Mouse (Mus musculus) midbrain, embryonic 11.5 days (tissue): ENCODE measurements around the gene Alk. TPM values are rescaled to one million over a fixed set of nuclear protein-coding genes. Genes with fewer than 3 reads are reported as not detected.
A peak's percentile ranks its signal among the peaks of the same experiment; 100 is the strongest.

Experiments
- ATAC-seq: fragments of 200-750 bp; cut with Nextera tagmentation; 2 replicates; pipeline ENCODE4 v1.8.0; 2017; ENCODE audit warnings: moderate TSS enrichment, moderate library complexity; ENCODE audit not compliant: low FRiP score
- DNase-seq: peaks from one replicate; pipeline ENCODE4 v3.0.0; 2015; ENCODE audit warnings: low spot score; ENCODE audit errors: missing footprints
- H3K27ac ChIP-seq: fragments of 300-500 bp; sonication (generic); 2 replicates; pipeline ENCODE4 v1.5.1; 2014; ENCODE audit warnings: low read depth, low read length
- H3K27me3 ChIP-seq: fragments of 300-500 bp; sonication (generic); 2 replicates; pipeline ENCODE4 v1.6.1; 2014; ENCODE audit warnings: mild to moderate bottlenecking, low read length, moderate library complexity, mixed read lengths; ENCODE audit not compliant: control insufficient read depth, insufficient read depth
- H3K36me3 ChIP-seq: fragments of 300-500 bp; sonication (generic); 2 replicates; pipeline ENCODE4 v1.6.1; 2014; ENCODE audit warnings: mild to moderate bottlenecking, low read length, moderate library complexity, mixed read lengths; ENCODE audit not compliant: control insufficient read depth, insufficient read depth
- H3K4me1 ChIP-seq: fragments of 300-500 bp; sonication (generic); 2 replicates; pipeline ENCODE4 v1.6.1; 2014; ENCODE audit warnings: low read length; ENCODE audit not compliant: control insufficient read depth, insufficient read depth
- H3K4me2 ChIP-seq: fragments of 300-500 bp; sonication (generic); 2 replicates; pipeline ENCODE4 v1.6.1; 2014; ENCODE audit warnings: mild to moderate bottlenecking, moderate library complexity
- H3K4me3 ChIP-seq: fragments of 300-500 bp; sonication (generic); 2 replicates; pipeline ENCODE4 v1.5.1; 2014; ENCODE audit warnings: low read depth, low read length
- H3K9ac ChIP-seq: fragments of 300-500 bp; sonication (generic); 2 replicates; pipeline ENCODE4 v1.6.1; 2014; ENCODE audit warnings: low read length
- H3K9me3 ChIP-seq: fragments of 300-500 bp; sonication (generic); 2 replicates; pipeline ENCODE4 v1.6.1; 2016; ENCODE audit warnings: low read length; ENCODE audit not compliant: control insufficient read depth
- WGBS: fragments of 180-500 bp; shearing (Covaris S2); extraction: QIAGEN DNeasy Blood & Tissue Kit; methylation state at CpG from one replicate; pipeline ENCODE4 v1.1.7; 2014; 5-methylcytosine and 5-hydroxymethylcytosine counted together
- polyA plus RNA-seq: library from polyadenylated mRNA; unstranded; fragments of >200 nt; fragmentation: Nextera tagmentation; extraction: Ambion mirVana; gene quantifications from 2 replicates; pipeline ENCODE4 v1.2.1, GENCODE M21; 2014

Alk gene
- polyA plus RNA-seq, 1 experiment from 2014 or later: 0.18 TPM

DNA sequence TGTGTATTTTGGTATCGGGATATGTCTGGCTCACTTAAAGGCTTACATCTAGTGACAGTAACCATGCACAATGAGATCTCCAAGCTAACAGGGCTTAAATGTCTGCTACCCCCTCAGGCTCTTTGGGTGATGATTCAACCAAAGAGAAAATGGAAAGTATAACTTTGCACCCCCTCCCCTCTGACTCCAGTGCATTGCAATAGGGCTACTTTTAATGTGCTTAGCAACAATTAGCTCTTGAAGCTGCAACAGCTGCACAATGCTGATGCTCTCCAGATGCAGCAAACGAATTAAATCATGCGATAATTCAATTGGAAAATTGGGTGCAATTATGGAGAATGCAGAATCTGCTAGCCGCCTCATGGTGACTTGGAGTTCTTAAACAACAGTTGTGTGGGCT is 278.5 kb downstream of the Alk start:
- no peak overlapping the region for H3K9ac ChIP-seq
- H3K27me3 ChIP-seq: no peaks in the 10 kb centered on the region
- 89% methylated on average over 4 of the region's 4 CpGs for WGBS
- DNase-seq: no peak
- H3K9me3 ChIP-seq: no peaks in the 10 kb centered on the region
- no peaks in the 10 kb centered on the region for H3K36me3 ChIP-seq
- no peak for ATAC-seq
- no peaks in the 10 kb centered on the region for H3K4me1 ChIP-seq
- no peak overlapping the region for H3K4me3 ChIP-seq
- no peak overlapping the region for H3K4me2 ChIP-seq
- no peak overlapping the region for H3K27ac ChIP-seq

DNA sequence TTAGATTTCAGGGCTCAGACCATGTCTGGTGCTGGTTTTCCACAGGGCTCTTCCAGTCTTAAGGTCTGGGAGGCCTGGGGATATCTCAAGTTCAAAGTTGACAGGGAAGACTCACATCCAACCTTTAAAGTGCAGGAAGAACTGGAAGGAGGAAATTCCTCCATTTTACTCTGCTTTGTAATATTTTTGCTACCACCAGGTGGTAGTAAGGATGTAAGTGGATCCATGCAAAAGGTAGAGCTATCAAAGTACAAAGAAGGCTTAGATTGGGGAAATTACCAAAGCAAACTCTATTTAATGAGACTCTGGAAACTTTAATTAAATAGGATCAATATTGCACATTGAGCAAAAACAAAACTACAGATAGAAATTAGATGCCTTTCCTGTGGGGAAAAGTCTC is 284.9 kb downstream of the Alk start:
- Histone ChIP-seq H3K4me2 (no peak overlapping the region), H3K9ac (no peak overlapping the region), H3K27ac (no peak overlapping the region), H3K4me3 (no peak overlapping the region), H3K27me3 (no peaks in the 10 kb centered on the region), H3K4me1 (no peaks in the 10 kb centered on the region), H3K36me3 (no peaks in the 10 kb centered on the region), H3K9me3 (no peaks in the 10 kb centered on the region)
- ATAC-seq (no peak), DNase-seq (no peak)

DNA sequence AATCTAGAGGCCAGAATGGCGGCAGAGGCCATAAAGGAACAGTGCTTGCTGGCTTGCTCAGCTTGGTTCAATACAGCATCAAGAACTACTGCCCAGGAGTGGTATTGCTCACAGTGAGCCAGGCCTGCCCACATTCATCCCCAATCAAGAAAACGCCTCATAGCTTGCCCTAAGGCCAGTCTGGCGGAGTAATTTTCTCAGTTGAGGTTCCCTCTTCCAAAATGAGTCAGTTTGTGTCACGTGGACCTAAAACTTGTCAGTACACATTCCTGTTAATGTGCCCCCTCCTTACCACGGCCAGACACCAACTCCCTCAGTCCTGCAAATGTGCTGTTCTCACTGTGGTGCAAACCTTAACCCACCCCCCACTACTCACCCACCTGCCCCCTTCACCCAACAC is 304.8 kb downstream of the Alk start:
- H3K27ac ChIP-seq: no peak overlapping the region
- DNase-seq (no peak), ATAC-seq (no peak)
- H3K27me3 ChIP-seq: no peaks in the 10 kb centered on the region
- WGBS: 92% methylated on average over 5 of the region's 5 CpGs
- no peak overlapping the region for H3K4me2 ChIP-seq
- H3K9ac ChIP-seq: no peak overlapping the region
- no peaks in the 10 kb centered on the region for H3K36me3 ChIP-seq
- H3K9me3 ChIP-seq: no peaks in the 10 kb centered on the region
- H3K4me3 ChIP-seq: no peak overlapping the region
- H3K4me1 ChIP-seq: no peaks in the 10 kb centered on the region

DNA sequence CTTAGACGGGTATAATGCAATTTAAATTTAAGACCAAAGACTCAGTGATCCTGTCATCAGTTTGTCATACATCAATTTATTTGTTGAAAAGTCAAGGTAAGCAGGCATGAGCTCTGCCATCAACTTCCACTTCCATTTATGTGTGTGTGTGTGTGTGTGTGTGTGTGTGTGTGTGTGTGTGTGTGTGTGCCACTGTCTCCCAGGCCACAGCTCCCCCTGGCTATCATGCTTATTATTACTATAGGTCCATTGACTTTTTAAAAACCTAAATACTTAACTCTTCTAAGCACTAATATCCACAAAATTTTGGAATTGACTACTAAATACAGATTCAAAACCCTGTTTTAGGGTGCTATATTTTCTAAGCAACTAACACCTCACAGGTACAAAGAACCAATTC is 308.1 kb downstream of the Alk start:
- H3K27ac ChIP-seq: no peak overlapping the region
- H3K4me3 ChIP-seq: no peak overlapping the region
- no peak overlapping the region for H3K9ac ChIP-seq
- DNase-seq (no peak), ATAC-seq (no peak)
- H3K36me3 ChIP-seq: no peaks in the 10 kb centered on the region
- no peaks in the 10 kb centered on the region for H3K4me1 ChIP-seq
- no peaks in the 10 kb centered on the region for H3K27me3 ChIP-seq
- no peaks in the 10 kb centered on the region for H3K9me3 ChIP-seq
- 97% methylated on average over 1 of the region's 1 CpGs for WGBS
- no peak overlapping the region for H3K4me2 ChIP-seq

DNA sequence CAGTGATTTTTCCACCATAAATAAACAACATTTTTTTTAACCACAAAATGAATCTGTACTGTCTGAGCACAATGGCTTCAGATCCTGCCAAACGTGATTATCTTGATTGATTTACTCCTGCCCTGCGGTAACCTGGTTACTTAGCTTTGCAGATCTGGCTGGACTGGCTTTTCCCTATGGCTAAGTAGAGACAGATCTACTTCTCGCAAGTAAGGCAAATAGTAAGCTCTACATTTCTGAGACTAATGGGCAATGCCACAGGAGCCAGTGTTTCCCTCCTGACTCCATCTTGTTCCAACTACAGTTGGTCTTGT is 311.2 kb downstream of the Alk start:
- Histone ChIP-seq H3K4me2 (no peak overlapping the region), H3K36me3 (no peaks in the 10 kb centered on the region), H3K27ac (no peak overlapping the region), H3K27me3 (no peaks in the 10 kb centered on the region), H3K4me1 (no peaks in the 10 kb centered on the region), H3K9me3 (no peaks in the 10 kb centered on the region), H3K4me3 (no peak overlapping the region), H3K9ac (no peak overlapping the region)
- ATAC-seq (no peak), DNase-seq (no peak)
- 83% methylated on average over 3 of the region's 3 CpGs for WGBS

DNA sequence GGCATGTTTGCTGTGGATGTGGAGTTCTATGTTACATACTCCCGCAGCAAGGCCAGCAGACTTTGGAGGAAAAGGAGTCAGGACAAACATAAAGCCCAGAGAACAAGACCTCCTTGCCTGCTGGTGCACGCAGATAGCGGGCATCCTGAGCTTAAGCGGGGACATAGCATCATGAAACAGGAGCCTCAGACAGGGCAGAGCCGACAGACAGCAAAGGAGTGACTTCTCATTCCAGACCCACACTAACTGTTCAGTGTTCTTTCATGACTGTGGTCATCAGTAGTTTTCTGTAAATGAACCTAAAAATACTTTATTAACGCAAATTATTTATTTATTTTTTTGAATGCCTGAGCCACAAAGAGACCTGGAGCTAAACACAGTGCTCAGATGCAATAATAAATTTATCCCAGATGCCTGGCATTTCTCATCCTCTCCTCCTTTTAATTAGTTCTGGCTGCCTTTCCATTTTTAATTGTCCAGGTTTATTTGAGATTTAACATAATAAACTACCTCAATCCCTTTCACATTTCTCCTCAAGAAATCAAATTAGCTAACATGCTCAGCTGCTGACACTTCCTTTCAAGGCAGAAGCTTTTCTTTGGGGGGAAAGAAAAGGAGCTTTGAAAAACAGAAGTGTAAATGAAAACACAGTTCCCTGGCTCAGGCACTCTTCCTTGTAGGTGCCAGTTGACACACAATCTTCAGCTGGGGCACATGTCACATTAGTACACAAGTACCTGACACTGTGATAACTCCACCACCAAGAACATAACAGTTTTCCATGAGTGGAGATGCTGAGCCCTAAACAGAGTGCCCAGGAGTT is 311.8 kb downstream of the Alk start:
- H3K9ac ChIP-seq: no peak overlapping the region
- 84% methylated on average over 6 of the region's 6 CpGs for WGBS
- H3K27ac ChIP-seq: no peak overlapping the region
- H3K4me2 ChIP-seq: no peak overlapping the region
- no peaks in the 10 kb centered on the region for H3K9me3 ChIP-seq
- no peaks in the 10 kb centered on the region for H3K36me3 ChIP-seq
- ATAC-seq (no peak), DNase-seq (no peak)
- no peaks in the 10 kb centered on the region for H3K4me1 ChIP-seq
- no peaks in the 10 kb centered on the region for H3K27me3 ChIP-seq
- no peak overlapping the region for H3K4me3 ChIP-seq

DNA sequence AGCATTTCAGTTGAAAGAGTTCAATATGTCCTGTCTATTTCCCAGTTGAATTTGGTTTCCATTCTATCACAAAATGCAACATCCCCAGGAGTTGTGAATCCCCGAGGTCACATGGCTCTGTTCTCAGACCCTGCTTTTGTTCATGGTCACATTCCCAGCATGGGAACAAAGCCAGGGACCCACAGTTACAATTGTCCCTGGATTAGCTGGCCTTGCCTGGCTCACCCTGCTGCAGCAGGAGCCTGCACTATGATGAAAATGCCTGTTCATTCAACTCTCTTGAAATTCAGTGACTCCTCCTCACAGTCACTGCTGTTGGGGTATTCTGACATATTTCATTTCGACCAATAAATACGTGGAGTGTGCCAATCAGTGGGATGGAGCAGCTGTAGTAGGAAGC is 318.5 kb downstream of the Alk start:
- Histone ChIP-seq H3K9me3 (no peaks in the 10 kb centered on the region), H3K4me3 (no peak overlapping the region)
- peak; percentile 93 for ATAC-seq

DNA sequence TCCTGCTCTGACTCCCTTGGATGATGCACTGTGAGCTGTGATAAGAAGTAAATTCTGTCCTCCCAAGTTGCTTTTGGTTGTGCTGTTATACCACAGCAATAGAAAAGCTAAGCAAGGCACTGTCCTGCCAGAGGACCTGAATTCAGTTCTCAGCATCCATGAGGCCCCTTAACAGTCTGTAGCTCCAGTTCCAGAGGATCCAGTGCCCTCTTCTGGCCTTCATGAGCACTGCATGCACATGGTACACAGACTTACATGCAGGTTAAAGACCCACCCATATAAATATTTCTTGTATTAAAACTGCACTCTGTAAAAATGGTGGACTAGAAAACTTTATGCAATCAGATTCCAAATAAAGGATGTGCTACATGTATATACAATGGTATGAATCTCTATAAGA is 326.1 kb downstream of the Alk start:
- no peak for ATAC-seq
- H3K4me2 ChIP-seq: no peak overlapping the region
- no peaks in the 10 kb centered on the region for H3K27me3 ChIP-seq
- peaks cover 3% of the 10 kb centered on the region; the same call in 1 of the 2 replicates for H3K9me3 ChIP-seq
- no peak for DNase-seq
- no peaks in the 10 kb centered on the region for H3K36me3 ChIP-seq
- no peak overlapping the region for H3K9ac ChIP-seq
- no peaks in the 10 kb centered on the region for H3K4me1 ChIP-seq
- H3K27ac ChIP-seq: no peak overlapping the region
- no peak overlapping the region for H3K4me3 ChIP-seq

More for the DNA sequence above, 318.5 kb downstream of the Alk start:
- peak; percentile 88 for DNase-seq
- H3K27ac ChIP-seq: no peak overlapping the region
- no peaks in the 10 kb centered on the region for H3K36me3 ChIP-seq
- H3K4me1 ChIP-seq: peaks cover 4% of the 10 kb centered on the region; the same call in 1 of the 2 replicates
- no peak overlapping the region for H3K4me2 ChIP-seq
- H3K9ac ChIP-seq: no peak overlapping the region
- no peaks in the 10 kb centered on the region for H3K27me3 ChIP-seq
- WGBS: 8% methylated on average over 3 of the region's 3 CpGs

DNA sequence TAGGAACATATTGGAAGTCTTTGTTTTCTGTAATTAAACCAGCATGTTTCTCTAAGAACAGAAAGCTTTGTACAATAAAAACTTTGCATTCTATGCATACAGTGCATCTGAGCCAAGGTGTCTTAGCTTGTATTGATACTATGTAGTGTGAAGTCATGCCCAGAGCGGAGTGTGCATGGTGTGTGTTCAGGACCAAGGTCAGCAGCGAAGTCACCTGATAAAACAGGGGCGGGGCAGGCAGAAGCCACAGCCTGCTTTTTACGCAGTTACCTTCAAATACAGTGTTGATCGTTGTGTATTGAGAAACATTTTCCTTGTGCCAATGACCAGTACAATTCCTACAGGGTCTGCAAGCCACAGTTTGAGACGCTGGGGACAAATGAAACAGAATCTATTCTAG is 327.6 kb downstream of the Alk start:
- no peak for DNase-seq
- peaks cover 3% of the 10 kb centered on the region; the same call in 1 of the 2 replicates for H3K9me3 ChIP-seq
- no peaks in the 10 kb centered on the region for H3K4me1 ChIP-seq
- H3K36me3 ChIP-seq: no peaks in the 10 kb centered on the region
- ATAC-seq: no peak
- H3K4me3 ChIP-seq: no peak overlapping the region
- H3K27ac ChIP-seq: no peak overlapping the region
- no peak overlapping the region for H3K4me2 ChIP-seq
- H3K9ac ChIP-seq: no peak overlapping the region
- H3K27me3 ChIP-seq: no peaks in the 10 kb centered on the region
- WGBS: 77% methylated on average over 6 of the region's 6 CpGs
